Mouse (Mus musculus) bone marrow, adult 2 months (tissue): ENCODE results near the gene C5ar1.

Source experiments
- CTCF ChIP-seq: fragments of 200-500 bp; IDR thresholded peaks from 2 replicates; pipeline ENCODE4 v1.5.1; 2011; ENCODE audit warnings: low read length, control low read depth; ENCODE audit not compliant: control insufficient read depth, insufficient read depth
- POLR2A ChIP-seq: fragments of 200-500 bp; IDR thresholded peaks from 2 replicates; pipeline ENCODE4 v1.6.1; 2011; ENCODE audit warnings: low read depth, mild to moderate bottlenecking, control low read depth, low read length, borderline replicate concordance; ENCODE audit not compliant: control insufficient read depth

GRCm38 (mm10) chr7:16197166-16197565, 62.2 kb downstream of the C5ar1 start:
- TF ChIP-seq CTCF: no peak
- no peak for TF ChIP-seq POLR2A
